Mouse (Mus musculus): ENCODE results near the gene Cmtm4.

- TF ChIP-seq CTCF (IDR thresholded peaks at IDR 0.05; ENCODE audit: low read depth, low read length): no peak
- no peak for TF ChIP-seq EP300 (IDR thresholded peaks at IDR 0.05; ENCODE audit: insufficient read depth, low read depth, low read length)
- TF ChIP-seq POLR2A (IDR thresholded peaks at IDR 0.05; ENCODE audit: insufficient read depth, low read length): no peak
Observed at GRCm38 (mm10) chr8:104387501-104387900, 8.1 kb downstream of the Cmtm4 start.
